Mouse (Mus musculus) bone marrow, adult 2 months (tissue): ENCODE results near the gene Slc25a26. TPM values are rescaled to one million over a fixed set of nuclear protein-coding genes. Genes with fewer than 3 reads are reported as not detected.

Experiments used
- H3K27ac ChIP-seq: fragments of 200-500 bp; 2 replicates; pipeline ENCODE4 v1.5.1; 2012; ENCODE audit warnings: low read depth, mild to moderate bottlenecking, control low read depth, inconsistent platforms, low read length; ENCODE audit not compliant: control insufficient read depth, poor library complexity, insufficient read depth
- H3K4me1 ChIP-seq: fragments of 200-500 bp; 2 replicates; pipeline ENCODE4 v1.6.1; 2011; ENCODE audit warnings: low read length; ENCODE audit not compliant: control insufficient read depth, insufficient read depth
- H3K4me3 ChIP-seq: fragments of 200-500 bp; replicated peaks from 2 replicates; pipeline ENCODE3; 2011; ENCODE audit warnings: mild to moderate bottlenecking, low read depth, low read length, control low read depth; ENCODE audit not compliant: control insufficient read depth
- CTCF ChIP-seq: fragments of 200-500 bp; IDR thresholded peaks from 2 replicates; pipeline ENCODE4 v1.5.1; 2011; ENCODE audit warnings: low read length, control low read depth; ENCODE audit not compliant: control insufficient read depth, insufficient read depth
- POLR2A ChIP-seq: fragments of 200-500 bp; IDR thresholded peaks from 2 replicates; pipeline ENCODE4 v1.6.1; 2011; ENCODE audit warnings: low read depth, mild to moderate bottlenecking, control low read depth, low read length, borderline replicate concordance; ENCODE audit not compliant: control insufficient read depth
- WGBS: fragments of 180-500 bp; shearing (Covaris S2); methylation state at CpG from one replicate; pipeline ENCODE4 v1.1.7; 2018; 5-methylcytosine and 5-hydroxymethylcytosine counted together
- polyA plus RNA-seq: library from polyadenylated mRNA; stranded (reverse); fragments of >200 nt; gene quantifications from 2 replicates; pipeline ENCODE4 v1.2.4, GENCODE M21; 2011; ENCODE audit warnings: low replicate concordance; ENCODE audit not compliant: missing spikeins, insufficient read depth, insufficient read length

Gene Slc25a26
- polyA plus RNA-seq, 1 experiment, result 3.0 TPM

DNA sequence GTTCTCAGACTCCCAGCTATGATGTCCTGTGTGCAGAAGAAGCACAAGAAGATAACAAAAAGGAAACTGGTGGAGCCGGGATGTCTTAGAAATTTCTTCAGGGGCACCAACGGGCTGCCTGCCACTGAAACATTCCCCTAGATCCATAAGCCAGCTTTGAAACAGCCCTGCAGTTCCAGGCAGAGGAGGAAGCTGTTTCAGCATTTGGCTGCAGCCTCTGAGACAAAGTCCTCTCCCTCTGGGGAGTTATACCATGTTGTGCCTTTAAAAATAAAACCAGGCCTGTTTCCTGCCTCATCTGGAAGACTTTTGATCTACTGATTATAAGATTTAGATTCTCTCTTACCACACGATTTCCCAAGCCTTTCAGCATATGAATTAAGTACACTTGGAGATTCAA is 144.5 kb downstream of the Slc25a26 start:
- 41% methylated on average over 3 of the region's 3 CpGs for WGBS
- TF ChIP-seq CTCF, result no peak
- no peak for TF ChIP-seq POLR2A
- Histone ChIP-seq H3K27ac (no peak overlapping the region), H3K4me1 (no peaks in the 10 kb centered on the region; the same call in 1 of the 2 replicates), H3K4me3 (no peak overlapping the region)

DNA sequence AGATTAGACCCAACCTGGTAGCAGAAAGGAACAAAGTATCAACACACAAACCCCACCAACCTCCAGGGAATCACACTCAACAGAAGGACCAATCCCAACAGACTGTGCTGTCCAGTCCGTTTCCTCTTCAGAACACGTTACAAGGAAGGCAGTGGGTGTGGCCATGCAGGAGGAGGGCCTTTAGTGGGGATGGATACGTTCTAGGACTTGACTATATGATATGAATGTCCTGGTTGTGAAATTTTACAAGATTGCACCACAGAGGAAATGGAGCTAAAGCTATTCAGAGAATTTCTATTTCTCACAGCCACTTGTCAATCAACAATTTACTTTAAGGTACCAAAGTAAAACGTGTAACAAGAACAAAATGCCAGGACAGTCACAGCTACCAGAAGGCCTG is 145.6 kb downstream of the Slc25a26 start:
- Histone ChIP-seq H3K4me3 (no peak overlapping the region), H3K27ac (no peak overlapping the region), H3K4me1 (no peaks in the 10 kb centered on the region; the same call in 1 of the 2 replicates)
- WGBS, result 15% methylated on average over 4 of the region's 4 CpGs
- TF ChIP-seq POLR2A, result no peak

DNA sequence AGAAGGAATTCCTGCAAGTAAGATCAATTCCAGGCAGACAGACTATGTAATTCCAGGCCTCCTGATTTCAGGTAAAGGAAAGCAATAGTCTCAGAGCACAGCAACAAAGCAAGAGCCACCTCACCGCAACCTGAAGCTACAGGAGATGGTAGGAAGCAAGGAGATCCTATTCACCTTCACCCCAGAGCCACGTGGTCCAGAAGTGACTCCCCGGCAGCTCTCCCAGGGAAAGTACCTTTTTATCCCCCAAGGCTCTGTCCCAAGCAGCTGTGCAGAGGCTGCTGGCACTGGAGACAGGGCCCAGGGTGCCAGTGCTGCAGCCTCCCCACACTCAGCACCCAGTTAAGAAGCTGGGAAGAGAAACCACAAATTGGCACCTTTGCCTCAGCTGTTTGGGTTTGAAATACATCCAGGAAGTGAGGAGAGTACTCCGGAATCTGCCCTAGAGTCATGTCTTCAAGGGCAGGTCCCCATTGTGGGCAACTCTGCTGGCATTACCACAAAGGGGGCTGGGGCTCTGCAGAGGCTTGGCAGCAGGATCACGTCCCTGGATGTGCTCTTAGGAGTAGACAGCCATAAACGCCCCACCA is 146.2 kb downstream of the Slc25a26 start:
- Histone ChIP-seq H3K4me1 (no peaks in the 10 kb centered on the region; the same call in 1 of the 2 replicates), H3K4me3 (no peak overlapping the region), H3K27ac (no peak overlapping the region)
- whole genome bisulfite sequencing, result 41% methylated on average over 6 of the region's 6 CpGs
- TF ChIP-seq POLR2A (no peak), CTCF (no peak)

DNA sequence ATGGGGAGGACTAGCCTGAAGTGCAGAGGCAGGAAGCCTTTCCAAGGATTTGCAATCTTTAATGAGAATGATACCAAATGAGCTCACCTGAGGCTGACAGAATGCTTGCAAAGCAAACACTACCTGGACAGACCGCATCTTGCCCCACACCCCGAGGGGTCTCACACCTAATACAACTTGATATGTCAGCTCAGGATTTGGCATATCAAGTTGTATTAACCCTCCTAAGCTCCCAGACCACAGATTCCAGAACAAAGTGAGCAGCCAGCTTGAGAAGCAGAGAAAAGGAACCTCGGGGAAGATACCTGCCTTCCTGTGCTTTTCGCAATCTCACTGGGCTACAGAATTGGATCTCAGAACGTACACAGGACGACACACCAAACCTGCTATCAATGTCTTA is 146.8 kb downstream of the Slc25a26 start:
- Histone ChIP-seq H3K4me3 (no peak overlapping the region), H3K27ac (no peak overlapping the region), H3K4me1 (no peaks in the 10 kb centered on the region; the same call in 1 of the 2 replicates)
- TF ChIP-seq CTCF (no peak), POLR2A (no peak)
- WGBS, result 72% methylated on average over 6 of the region's 6 CpGs

DNA sequence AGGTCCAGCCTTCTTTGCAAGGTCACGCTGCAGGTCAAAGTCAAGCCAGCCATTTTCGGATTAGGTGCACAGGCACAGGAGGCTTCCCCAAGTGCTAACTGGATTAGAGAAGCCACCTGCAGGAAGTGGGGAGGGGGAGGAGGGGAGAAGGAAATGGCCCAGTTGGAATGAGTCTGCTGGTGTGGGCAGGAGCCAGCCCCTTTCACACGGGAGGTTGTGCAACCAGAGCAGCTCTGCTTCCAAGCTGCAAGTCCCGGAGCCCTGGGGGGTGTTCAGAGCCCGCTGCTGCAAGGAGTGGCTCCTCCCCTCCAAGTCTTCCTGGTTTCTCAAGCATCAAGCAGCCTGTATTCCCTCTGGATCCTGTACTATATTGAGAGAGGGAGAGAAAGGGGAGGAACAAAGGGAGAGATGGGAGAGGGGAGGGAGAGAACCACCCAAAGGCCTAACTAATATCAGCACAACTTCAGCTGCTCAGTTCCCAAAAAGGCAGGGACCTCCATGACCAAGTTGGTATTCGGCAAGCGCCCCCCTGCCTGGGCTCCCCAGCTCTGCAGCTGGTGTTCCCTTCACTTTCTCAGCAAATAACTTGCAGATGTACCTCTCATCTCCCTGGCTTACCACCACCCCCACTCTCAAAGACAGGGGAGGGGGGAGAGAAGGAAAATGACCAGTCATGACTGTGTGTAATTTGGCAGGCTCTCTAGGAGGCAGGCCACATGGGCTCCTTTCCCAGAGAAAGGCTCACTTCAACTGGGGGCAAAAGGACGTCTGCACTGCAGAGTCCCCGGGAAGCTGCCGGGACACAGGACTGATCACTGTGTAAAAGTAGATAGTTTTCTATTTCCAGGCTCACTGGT is 147.7 kb downstream of the Slc25a26 start:
- no peak overlapping the region for H3K4me3 ChIP-seq
- no peak overlapping the region for H3K27ac ChIP-seq
- H3K4me1 ChIP-seq, result no peaks in the 10 kb centered on the region; the same call in 1 of the 2 replicates
- WGBS, result 41% methylated on average over 10 of the region's 10 CpGs
- TF ChIP-seq POLR2A (no peak), CTCF (no peak)

DNA sequence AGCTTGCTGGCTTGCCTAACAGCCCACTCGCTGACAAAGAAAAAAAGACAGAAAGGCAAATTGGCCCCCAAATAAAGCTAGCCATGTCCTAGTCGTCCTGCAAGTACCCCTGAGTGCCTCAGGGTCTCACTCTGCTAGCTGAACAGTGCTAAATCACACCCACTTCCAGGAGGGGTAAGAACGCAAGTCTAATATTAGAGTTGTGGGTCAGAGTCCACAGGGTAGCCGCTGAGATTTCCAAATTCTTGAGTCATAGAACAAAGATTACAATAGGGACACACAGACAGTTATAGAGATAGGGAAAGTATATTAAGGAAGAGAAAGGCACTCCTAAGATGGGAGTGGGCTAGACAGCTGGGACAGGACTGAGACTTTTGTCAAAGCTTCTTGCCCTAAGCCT is 148.4 kb downstream of the Slc25a26 start:
- H3K27ac ChIP-seq, result no peak overlapping the region
- no peaks in the 10 kb centered on the region; the same call in 1 of the 2 replicates for H3K4me1 ChIP-seq
- TF ChIP-seq POLR2A (no peak), CTCF (no peak)
- no peak overlapping the region for H3K4me3 ChIP-seq
- 50% methylated on average over 4 of the region's 4 CpGs for WGBS

DNA sequence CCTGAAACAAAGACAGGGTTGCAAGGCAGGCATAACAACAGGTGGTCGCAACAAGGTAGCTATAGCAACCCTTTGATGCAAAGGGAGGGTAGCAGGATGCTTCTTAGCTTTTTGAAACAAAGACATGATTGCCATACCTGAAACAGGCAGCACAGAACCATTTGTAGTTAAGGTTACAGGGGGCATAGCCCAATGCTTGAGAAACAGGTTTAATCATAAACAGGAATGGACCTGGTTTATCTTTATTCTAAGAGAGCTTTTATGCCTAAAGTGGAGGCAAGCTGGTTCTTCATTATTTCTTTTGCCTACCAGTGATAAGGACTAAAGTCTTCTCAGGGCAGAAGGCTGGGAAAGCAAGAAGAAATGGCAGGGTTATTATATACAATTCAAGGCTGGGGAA is 149.5 kb downstream of the Slc25a26 start:
- TF ChIP-seq POLR2A (no peak), CTCF (no peak)
- 84% methylated on average over 1 of the region's 1 CpGs for WGBS
- no peaks in the 10 kb centered on the region; the same call in 1 of the 2 replicates for H3K4me1 ChIP-seq
- no peak overlapping the region for H3K27ac ChIP-seq
- no peak overlapping the region for H3K4me3 ChIP-seq

DNA sequence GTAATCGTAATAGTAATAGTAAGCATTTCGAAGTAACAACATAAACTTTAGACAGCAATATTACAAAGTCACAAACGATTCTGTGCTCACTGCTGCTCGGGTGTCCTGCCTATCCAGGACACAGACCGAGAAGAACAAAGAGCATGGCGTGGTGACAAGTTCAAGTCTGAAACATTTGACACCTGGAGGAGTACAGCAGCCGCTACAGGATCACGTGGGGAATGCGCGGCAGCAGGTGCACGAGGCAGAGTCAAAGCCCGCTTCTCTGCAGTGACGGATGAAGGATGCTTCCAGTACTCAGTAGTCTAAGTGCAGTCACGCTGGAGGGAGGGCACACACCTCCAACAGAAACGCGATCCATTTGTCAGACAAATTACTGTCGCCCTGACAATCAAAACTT is 151.4 kb downstream of the Slc25a26 start:
- no peak overlapping the region for H3K27ac ChIP-seq
- no peaks in the 10 kb centered on the region; the same call in 1 of the 2 replicates for H3K4me1 ChIP-seq
- H3K4me3 ChIP-seq, result no peak overlapping the region
- 86% methylated on average over 17 of the region's 17 CpGs for WGBS
- TF ChIP-seq POLR2A (no peak), CTCF (no peak)
